Mouse (Mus musculus): ENCODE measurements around the gene Tstd2. TPM values are rescaled to one million over a fixed set of nuclear protein-coding genes. Genes with fewer than 3 reads are reported as not detected.

The Tstd2 gene
- 62.8 and 63.6 TPM in 2 replicates for polyA plus RNA-seq (2016; fragmentation: Nextera tagmentation; extraction: Ambion mirVana)

- Histone ChIP-seq H3K4me3 (peak within 1 kb of the TSS; percentile 85), H3K9me3 (replicated peaks) (no peaks in the 10 kb centered on the region), H3K4me1 (peaks cover 27% of the 10 kb centered on the region), H3K27me3 (ENCODE audit: low read depth, poor library complexity, severe bottlenecking) (no peaks in the 10 kb centered on the region), H3K36me3 (peaks cover 37% of the 10 kb centered on the region), H3K27ac (replicated peaks) (peak within 1 kb of the TSS; percentile 96)
- peak; percentile 91 for DNase-seq (ENCODE audit: low spot score)
- WGBS = under 1% methylated on average over 90 of the region's 90 CpGs
Measured at GRCm38 (mm10) chr4:46138287-46139222, at the start of gene Tstd2, which contains the start of gene Ncbp1. Gene Tstd2, minus strand, starts transcription at chr4:46138694. Gene Ncbp1, plus strand, starts transcription at chr4:46138613.

GRCm38 (mm10) chr4:46186466-46186865 lies 48.0 kb upstream of the Tstd2 start:
- Histone ChIP-seq H3K4me3 (no peak overlapping the region), H3K36me3 (peaks cover 90% of the 10 kb centered on the region), H3K27me3 (ENCODE audit: low read depth, poor library complexity, severe bottlenecking) (no peaks in the 10 kb centered on the region), H3K27ac (replicated peaks) (no peak overlapping the region), H3K9me3 (replicated peaks) (no peaks in the 10 kb centered on the region), H3K4me1 (no peaks in the 10 kb centered on the region)
- DNase-seq (ENCODE audit: low spot score) = no peak
- WGBS = 88% methylated on average over 3 of the region's 3 CpGs

- no peak overlapping the region for H3K27ac ChIP-seq (replicated peaks)
- no peaks in the 10 kb centered on the region for H3K9me3 ChIP-seq (replicated peaks)
- WGBS = 88% methylated on average over 9 of the region's 9 CpGs
- H3K4me3 ChIP-seq = no peak overlapping the region
- no peaks in the 10 kb centered on the region for H3K4me1 ChIP-seq
- no peak for DNase-seq (ENCODE audit: low spot score)
- H3K36me3 ChIP-seq = peaks cover 91% of the 10 kb centered on the region
- no peaks in the 10 kb centered on the region for H3K27me3 ChIP-seq (ENCODE audit: low read depth, poor library complexity, severe bottlenecking)
Measured at GRCm38 (mm10) chr4:46185890-46186289, 47.4 kb upstream of the Tstd2 start.

GRCm38 (mm10) chr4:46185423-46185822 lies 46.9 kb upstream of the Tstd2 start:
- Histone ChIP-seq H3K4me3 (no peak overlapping the region), H3K4me1 (no peaks in the 10 kb centered on the region), H3K9me3 (replicated peaks) (no peaks in the 10 kb centered on the region), H3K27me3 (ENCODE audit: low read depth, poor library complexity, severe bottlenecking) (no peaks in the 10 kb centered on the region), H3K27ac (replicated peaks) (no peak overlapping the region), H3K36me3 (peaks cover 91% of the 10 kb centered on the region)
- DNase-seq (ENCODE audit: low spot score) = no peak
- WGBS = 89% methylated on average over 8 of the region's 8 CpGs

- H3K4me1 ChIP-seq = no peaks in the 10 kb centered on the region
- no peaks in the 10 kb centered on the region for H3K27me3 ChIP-seq (ENCODE audit: low read depth, poor library complexity, severe bottlenecking)
- no peak for DNase-seq (ENCODE audit: low spot score)
- H3K36me3 ChIP-seq = peaks cover 93% of the 10 kb centered on the region
- H3K4me3 ChIP-seq = no peak overlapping the region
- H3K27ac ChIP-seq (replicated peaks) = no peak overlapping the region
- H3K9me3 ChIP-seq (replicated peaks) = no peaks in the 10 kb centered on the region
- WGBS = 86% methylated on average over 7 of the region's 7 CpGs
Measured at GRCm38 (mm10) chr4:46182181-46182580, 43.7 kb upstream of the Tstd2 start.

GRCm38 (mm10) chr4:46181168-46181567 lies 42.7 kb upstream of the Tstd2 start:
- H3K27me3 ChIP-seq (ENCODE audit: low read depth, poor library complexity, severe bottlenecking) = no peaks in the 10 kb centered on the region
- no peak for DNase-seq (ENCODE audit: low spot score)
- WGBS = 64% methylated on average over 6 of the region's 6 CpGs
- H3K9me3 ChIP-seq (replicated peaks) = no peaks in the 10 kb centered on the region
- H3K4me3 ChIP-seq = no peak overlapping the region
- H3K27ac ChIP-seq (replicated peaks) = no peak overlapping the region
- peaks cover 98% of the 10 kb centered on the region for H3K36me3 ChIP-seq
- H3K4me1 ChIP-seq = no peaks in the 10 kb centered on the region

GRCm38 (mm10) chr4:46177496-46177895 lies 39.0 kb upstream of the Tstd2 start:
- Histone ChIP-seq H3K9me3 (replicated peaks) (no peaks in the 10 kb centered on the region), H3K36me3 (peaks cover 99% of the 10 kb centered on the region), H3K27ac (replicated peaks) (no peak overlapping the region), H3K4me3 (no peak overlapping the region), H3K27me3 (ENCODE audit: low read depth, poor library complexity, severe bottlenecking) (no peaks in the 10 kb centered on the region), H3K4me1 (no peaks in the 10 kb centered on the region)
- 88% methylated on average over 7 of the region's 7 CpGs for WGBS
- DNase-seq (ENCODE audit: low spot score) = no peak

- DNase-seq (ENCODE audit: low spot score) = no peak
- no peak overlapping the region for H3K27ac ChIP-seq (replicated peaks)
- H3K27me3 ChIP-seq (ENCODE audit: low read depth, poor library complexity, severe bottlenecking) = no peaks in the 10 kb centered on the region
- no peak overlapping the region for H3K4me3 ChIP-seq
- H3K9me3 ChIP-seq (replicated peaks) = no peaks in the 10 kb centered on the region
- no peaks in the 10 kb centered on the region for H3K4me1 ChIP-seq
- H3K36me3 ChIP-seq = peaks cover 99% of the 10 kb centered on the region
- WGBS = 82% methylated on average over 5 of the region's 5 CpGs
Measured at GRCm38 (mm10) chr4:46177018-46177417, 38.5 kb upstream of the Tstd2 start.

- H3K4me1 ChIP-seq = no peaks in the 10 kb centered on the region
- no peaks in the 10 kb centered on the region for H3K9me3 ChIP-seq (replicated peaks)
- no peak overlapping the region for H3K4me3 ChIP-seq
- no peaks in the 10 kb centered on the region for H3K27me3 ChIP-seq (ENCODE audit: low read depth, poor library complexity, severe bottlenecking)
- H3K36me3 ChIP-seq = peaks cover 99% of the 10 kb centered on the region
- no peak overlapping the region for H3K27ac ChIP-seq (replicated peaks)
- WGBS = 78% methylated on average over 4 of the region's 4 CpGs
- no peak for DNase-seq (ENCODE audit: low spot score)
Measured at GRCm38 (mm10) chr4:46176313-46176712, 37.8 kb upstream of the Tstd2 start.

GRCm38 (mm10) chr4:46171761-46172160 lies 33.3 kb upstream of the Tstd2 start:
- WGBS = 93% methylated on average over 7 of the region's 7 CpGs
- H3K36me3 ChIP-seq = peaks cover 100% of the 10 kb centered on the region
- H3K27ac ChIP-seq (replicated peaks) = no peak overlapping the region
- no peaks in the 10 kb centered on the region for H3K27me3 ChIP-seq (ENCODE audit: low read depth, poor library complexity, severe bottlenecking)
- DNase-seq (ENCODE audit: low spot score) = no peak
- H3K9me3 ChIP-seq (replicated peaks) = no peaks in the 10 kb centered on the region
- H3K4me3 ChIP-seq = no peak overlapping the region
- H3K4me1 ChIP-seq = no peaks in the 10 kb centered on the region

- no peak for DNase-seq (ENCODE audit: low spot score)
- Histone ChIP-seq H3K27ac (replicated peaks) (no peak overlapping the region), H3K36me3 (peaks cover 100% of the 10 kb centered on the region), H3K4me1 (no peaks in the 10 kb centered on the region), H3K27me3 (ENCODE audit: low read depth, poor library complexity, severe bottlenecking) (no peaks in the 10 kb centered on the region), H3K4me3 (no peak overlapping the region), H3K9me3 (replicated peaks) (no peaks in the 10 kb centered on the region)
- 92% methylated on average over 5 of the region's 5 CpGs for WGBS
Measured at GRCm38 (mm10) chr4:46165831-46166230, 27.3 kb upstream of the Tstd2 start.

- Histone ChIP-seq H3K36me3 (peaks cover 100% of the 10 kb centered on the region), H3K27ac (replicated peaks) (no peak overlapping the region), H3K4me3 (no peak overlapping the region), H3K9me3 (replicated peaks) (no peaks in the 10 kb centered on the region), H3K27me3 (ENCODE audit: low read depth, poor library complexity, severe bottlenecking) (no peaks in the 10 kb centered on the region), H3K4me1 (no peaks in the 10 kb centered on the region)
- 91% methylated on average over 2 of the region's 2 CpGs for WGBS
- DNase-seq (ENCODE audit: low spot score) = no peak
Measured at GRCm38 (mm10) chr4:46164027-46164426, 25.5 kb upstream of the Tstd2 start.

- Histone ChIP-seq H3K36me3 (peaks cover 98% of the 10 kb centered on the region), H3K4me3 (no peak overlapping the region), H3K27me3 (ENCODE audit: low read depth, poor library complexity, severe bottlenecking) (no peaks in the 10 kb centered on the region), H3K9me3 (replicated peaks) (no peaks in the 10 kb centered on the region), H3K27ac (replicated peaks) (no peak overlapping the region), H3K4me1 (no peaks in the 10 kb centered on the region)
- WGBS = 93% methylated on average over 12 of the region's 12 CpGs
- DNase-seq (ENCODE audit: low spot score) = no peak
Measured at GRCm38 (mm10) chr4:46151903-46152544, 13.5 kb upstream of the Tstd2 start.

All from midbrain, embryonic 10.5 days (tissue).